ENCODE assay signal across 9 mouse cellular contexts in the genomic region with DNA sequence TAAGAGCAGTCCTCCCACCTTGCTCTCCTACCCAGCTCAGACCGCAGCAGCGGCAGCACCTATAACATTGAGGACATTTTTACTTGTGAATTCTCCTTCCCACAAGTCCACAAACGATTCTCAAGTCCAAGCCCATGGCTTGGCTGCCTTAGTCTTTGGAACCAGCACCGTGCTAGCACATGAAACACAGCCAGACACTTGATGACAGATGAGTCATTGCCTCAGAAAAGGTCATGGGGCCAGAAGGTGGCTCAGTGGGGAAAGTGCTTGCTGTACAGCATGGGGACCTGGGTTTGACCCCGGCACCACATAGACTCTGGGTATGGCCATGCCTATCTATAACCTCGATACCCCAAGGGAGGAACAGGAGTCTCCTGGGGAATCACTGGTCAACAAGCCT.
DNase-seq lines count a peak whose midpoint lies in the region; ATAC-seq lines count a peak whose summit lies in the region.
"Had no signal": no experiment of that assay in that cellular context is flagged by ENCODE, and none has a peak within 500 bp of the region (broad histone marks: within the 10 kb centered on the region; RNA-seq: fewer than 3 reads in every experiment).

No protein-coding gene starts in this region.

- H3K4me3 ChIP-seq in heart, embryonic 14.5 days (ENCODE audit: control insufficient read depth in 1 of 2, insufficient read depth in 1 of 2, low read depth in 1 of 2, low read length in 2 of 2): no peak overlapping the region

- no peak overlapping the region for H3K4me2 ChIP-seq in heart, embryonic 14.5 days (ENCODE audit: low read length)

- H3K27ac ChIP-seq in heart, embryonic 14.5 days (replicated peaks in 1 of 2; ENCODE audit: control insufficient read depth in 1 of 2, insufficient read depth in 1 of 2, low read depth in 2 of 2, low read length in 2 of 2): peak overlapping the region; percentile 35 to 64

- no peaks in the 10 kb centered on the region for H3K9me3 ChIP-seq in heart, embryonic 14.5 days (ENCODE audit: control insufficient read depth, low read length)

- peaks cover 5% of the 10 kb centered on the region for H3K36me3 ChIP-seq in heart, embryonic 14.5 days (ENCODE audit: control insufficient read depth, insufficient read depth, low read length)

- WGBS in heart, embryonic 14.5 days: 33% methylated on average over 6 of the region's 6 CpGs

- no peaks in the 10 kb centered on the region for H3K27me3 ChIP-seq in heart, embryonic 14.5 days (ENCODE audit: control insufficient read depth, insufficient read depth, low read length)

- H3K4me1 ChIP-seq in heart, embryonic 14.5 days (ENCODE audit: control insufficient read depth in 2 of 2, insufficient read depth in 2 of 2, low read length in 2 of 2): peaks cover 19 to 45% of the 10 kb centered on the region in 2 experiments

- DNase-seq in adrenal gland, adult (ENCODE audit: inconsistent age in 2 of 2, low spot score in 1 of 2): peak; percentile 75 to 90
- no peak for DNase-seq in adrenal gland, postnatal 4 days (ENCODE audit: low spot score in 2 of 2)
- peak; percentile 84 for DNase-seq in adrenal gland, adult 2 months
- DNase-seq in cerebellum, postnatal 36 days: peak; percentile 57 to 69
- no peak for DNase-seq in thymus, postnatal 0 days (ENCODE audit: low spot score)
- DNase-seq in thymus, postnatal 14 days: no peak
- DNase-seq in liver: no peak

- ATAC-seq in heart, embryonic 14.5 days (ENCODE audit: insufficient number of reproducible peaks, insufficient read depth, low FRiP score, low read depth): no peak
- ATAC-seq: inflammation-experienced regulatory T-cells, adult 6 months had no signal

- H3K9ac ChIP-seq in heart, embryonic 14.5 days (ENCODE audit: low read length): no peak overlapping the region

Comparison
In these comparisons a context has a peak if more than half of its experiments do, and no peak if none do; other contexts are left out.
1. DNase-seq: peak in adrenal gland, adult (2 of 2), adrenal gland, adult 2 months (single experiment) and cerebellum, postnatal 36 days (2 of 2); none in adrenal gland, postnatal 4 days (0 of 2), thymus, postnatal 0 days (single experiment), thymus, postnatal 14 days (single experiment) and liver (single experiment).